Mouse (Mus musculus) lung, embryonic 14.5 days (tissue): ENCODE results near the gene Sugct. TPM values are rescaled to one million over a fixed set of nuclear protein-coding genes. Genes with fewer than 3 reads are reported as not detected.
"Not testable (repeated sequence)": the region's sequence is repeated elsewhere in the genome, so short reads cannot be mapped to it uniquely, and the experiment has no call there.

Experiments used
- ATAC-seq: fragments of 200-750 bp; cut with Nextera tagmentation; 2 replicates; pipeline ENCODE4 v1.8.0; 2017; ENCODE audit warnings: mild to moderate bottlenecking, moderate TSS enrichment, moderate library complexity; ENCODE audit not compliant: insufficient read depth
- DNase-seq: peaks from one replicate; pipeline ENCODE4 v3.0.0-alpha.2; 2015
- H3K27ac ChIP-seq: fragments of 300-500 bp; sonication (generic); 2 replicates; pipeline ENCODE4 v1.5.1; 2014; ENCODE audit warnings: low read depth, mild to moderate bottlenecking, moderate library complexity
- H3K27me3 ChIP-seq: fragments of 300-500 bp; sonication (generic); 2 replicates; pipeline ENCODE4 v1.6.1; 2014; ENCODE audit warnings: low read length, control low read depth; ENCODE audit not compliant: insufficient read depth
- H3K36me3 ChIP-seq: fragments of 300-500 bp; sonication (generic); 2 replicates; pipeline ENCODE4 v1.6.1; 2014; ENCODE audit warnings: control low read depth; ENCODE audit not compliant: insufficient read depth
- H3K4me1 ChIP-seq: fragments of 300-500 bp; sonication (generic); 2 replicates; pipeline ENCODE4 v1.6.1; 2014; ENCODE audit warnings: antibody characterized with exemption, control low read depth; ENCODE audit not compliant: insufficient read depth
- H3K4me2 ChIP-seq: fragments of 300-500 bp; sonication (generic); 2 replicates; pipeline ENCODE4 v1.6.1; 2014; ENCODE audit warnings: mild to moderate bottlenecking
- H3K4me3 ChIP-seq: fragments of 300-500 bp; sonication (generic); 2 replicates; pipeline ENCODE4 v1.5.1; 2014; ENCODE audit warnings: low read depth, low read length
- H3K9ac ChIP-seq: fragments of 300-500 bp; sonication (generic); 2 replicates; pipeline ENCODE4 v1.6.1; 2014
- H3K9me3 ChIP-seq: fragments of 300-500 bp; sonication (generic); 2 replicates; pipeline ENCODE4 v1.6.1; 2016; ENCODE audit warnings: low read depth, low read length, control low read depth
- CTCF ChIP-seq: IDR thresholded peaks from 2 replicates; pipeline ENCODE4 v1.5.1; 2016; ENCODE audit warnings: antibody characterized with exemption, low read depth
- WGBS: fragments of 180-500 bp; shearing (Covaris S2); extraction: QIAGEN DNeasy Blood & Tissue Kit; methylation state at CpG from one replicate; pipeline ENCODE4 v1.1.7; 2014; 5-methylcytosine and 5-hydroxymethylcytosine counted together
- polyA plus RNA-seq: library from polyadenylated mRNA; unstranded; fragments of >200 nt; fragmentation: Nextera tagmentation; extraction: Ambion mirVana; gene quantifications from 2 replicates; pipeline ENCODE4 v1.2.1, GENCODE M21; 2014

Sugct gene
- polyA plus RNA-seq, 1 experiment from 2014 or later = 3.0 TPM

- DNase-seq (no peak), ATAC-seq (no peak)
- no peak overlapping the region for H3K4me3 ChIP-seq
- TF ChIP-seq CTCF = no peak
- H3K9ac ChIP-seq = no peak overlapping the region
- H3K9me3 ChIP-seq = no peaks in the 10 kb centered on the region
- H3K36me3 ChIP-seq = no peaks in the 10 kb centered on the region
- no peaks in the 10 kb centered on the region for H3K27me3 ChIP-seq
- H3K4me2 ChIP-seq = no peak overlapping the region
- H3K4me1 ChIP-seq = no peaks in the 10 kb centered on the region
- WGBS = 46% methylated on average over 4 of the region's 4 CpGs
- H3K27ac ChIP-seq = no peak overlapping the region
Measured at GRCm38 (mm10) chr13:17534469-17534868, 160.9 kb downstream of the Sugct start.

DNA sequence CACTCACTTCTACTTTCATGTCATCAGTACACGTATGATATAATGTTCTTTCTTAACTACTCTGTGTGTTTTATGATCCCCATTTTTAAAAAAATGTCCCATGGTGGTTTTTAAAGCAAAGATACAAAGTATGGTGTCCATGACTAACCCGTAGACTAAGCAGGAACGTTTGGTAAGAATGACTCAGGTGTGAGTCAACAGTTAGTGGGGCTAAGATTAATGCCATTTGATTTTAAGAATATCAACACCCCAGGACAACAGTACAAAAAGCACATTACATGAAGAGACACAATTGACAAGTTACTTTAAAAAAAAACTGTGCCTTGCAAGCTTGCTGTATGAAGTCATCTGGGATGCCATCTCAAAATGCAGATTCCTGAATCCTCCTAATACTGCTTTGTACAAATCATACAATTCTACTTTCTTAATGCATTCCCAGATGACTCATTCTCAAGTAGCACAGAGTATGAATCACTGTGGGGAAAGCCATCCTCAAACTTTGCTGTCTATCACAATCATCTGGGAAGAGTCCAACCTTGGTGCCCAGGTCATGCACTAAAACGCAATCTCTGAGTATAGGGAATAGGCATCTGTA, 184.1 kb downstream of the Sugct start:
- Histone ChIP-seq H3K4me2 (no peak overlapping the region), H3K27me3 (no peaks in the 10 kb centered on the region), H3K4me3 (no peak overlapping the region), H3K9me3 (no peaks in the 10 kb centered on the region), H3K9ac (no peak overlapping the region), H3K4me1 (no peaks in the 10 kb centered on the region), H3K36me3 (no peaks in the 10 kb centered on the region), H3K27ac (no peak overlapping the region)
- ATAC-seq = no peak
- 73% methylated on average over 4 of the region's 4 CpGs for WGBS
- TF ChIP-seq CTCF = no peak
- DNase-seq = no peak

GRCm38 (mm10) chr13:17494936-17495335, 200.4 kb downstream of the Sugct start:
- 46% methylated on average over 1 of the region's 1 CpGs for WGBS
- no peak overlapping the region for H3K4me3 ChIP-seq
- H3K9me3 ChIP-seq = no peaks in the 10 kb centered on the region
- no peak for DNase-seq
- no peak for TF ChIP-seq CTCF
- no peak overlapping the region for H3K9ac ChIP-seq
- H3K27ac ChIP-seq = no peak overlapping the region
- H3K27me3 ChIP-seq = no peaks in the 10 kb centered on the region
- H3K4me1 ChIP-seq = no peaks in the 10 kb centered on the region
- no peaks in the 10 kb centered on the region for H3K36me3 ChIP-seq
- no peak for ATAC-seq
- H3K4me2 ChIP-seq = no peak overlapping the region

DNA sequence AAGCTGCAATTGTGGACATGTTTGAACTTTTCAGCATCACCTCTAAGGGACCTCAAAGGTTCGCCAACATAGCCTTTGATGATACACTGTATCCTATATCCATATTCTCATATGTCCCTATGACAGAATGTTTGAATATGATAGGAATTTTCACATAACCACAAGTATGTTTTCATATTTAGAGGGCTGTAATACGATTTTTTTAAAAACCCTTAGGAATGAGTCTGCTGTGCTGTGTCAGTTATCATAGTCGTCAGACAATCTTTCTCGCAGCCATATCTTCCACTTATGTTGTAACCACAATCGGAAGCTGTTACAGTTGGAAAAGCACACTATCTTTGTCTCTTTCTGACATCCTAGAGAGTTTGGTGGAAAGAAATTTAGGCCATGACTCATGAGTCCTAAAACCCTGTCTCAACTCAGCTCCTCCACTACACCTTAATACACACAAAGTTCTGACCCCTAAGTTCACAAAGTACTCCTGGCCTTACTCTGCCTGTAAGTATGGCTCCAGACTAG, 201.2 kb downstream of the Sugct start:
- H3K9ac ChIP-seq = no peak overlapping the region
- no peaks in the 10 kb centered on the region for H3K9me3 ChIP-seq
- ATAC-seq (no peak), DNase-seq (no peak)
- H3K36me3 ChIP-seq = no peaks in the 10 kb centered on the region
- H3K4me1 ChIP-seq = no peaks in the 10 kb centered on the region
- no peak overlapping the region for H3K27ac ChIP-seq
- no peaks in the 10 kb centered on the region for H3K27me3 ChIP-seq
- WGBS = 48% methylated on average over 5 of the region's 5 CpGs
- no peak overlapping the region for H3K4me2 ChIP-seq
- TF ChIP-seq CTCF = no peak
- H3K4me3 ChIP-seq = no peak overlapping the region

GRCm38 (mm10) chr13:17457981-17458380, 237.4 kb downstream of the Sugct start:
- H3K9ac ChIP-seq = not testable (repeated sequence)
- 41% methylated on average over 1 of the region's 1 CpGs for WGBS

GRCm38 (mm10) chr13:17432139-17432916, 263.0 kb downstream of the Sugct start:
- TF ChIP-seq CTCF = peak; percentile 75
- ATAC-seq = peak; percentile 65; the same call in 1 of the 2 replicates

More at GRCm38 (mm10) chr13:17457981-17458380, 237.4 kb downstream of the Sugct start:
- H3K27ac ChIP-seq, ATAC-seq, H3K4me1 ChIP-seq, H3K4me2 ChIP-seq, H3K9me3 ChIP-seq, DNase-seq, H3K27me3 ChIP-seq, H3K36me3 ChIP-seq, H3K4me3 ChIP-seq: not testable (repeated sequence)

GRCm38 (mm10) chr13:17421875-17422274, 273.5 kb downstream of the Sugct start:
- Histone ChIP-seq H3K27me3 (no peaks in the 10 kb centered on the region), H3K9ac (no peak overlapping the region), H3K36me3 (no peaks in the 10 kb centered on the region), H3K9me3 (no peaks in the 10 kb centered on the region; the same call in 1 of the 2 replicates), H3K4me1 (no peaks in the 10 kb centered on the region), H3K4me3 (no peak overlapping the region), H3K4me2 (no peak overlapping the region), H3K27ac (no peak overlapping the region)
- ATAC-seq (no peak), DNase-seq (no peak)
- 38% methylated on average over 6 of the region's 6 CpGs for WGBS
- TF ChIP-seq CTCF = no peak

More at GRCm38 (mm10) chr13:17432139-17432916, 263.0 kb downstream of the Sugct start:
- Histone ChIP-seq H3K27me3 (no peaks in the 10 kb centered on the region), H3K9me3 (no peaks in the 10 kb centered on the region), H3K9ac (no peak overlapping the region), H3K36me3 (no peaks in the 10 kb centered on the region), H3K4me2 (no peak overlapping the region), H3K4me3 (no peak overlapping the region), H3K27ac (no peak overlapping the region), H3K4me1 (no peaks in the 10 kb centered on the region)
- 40% methylated on average over 7 of the region's 7 CpGs for WGBS
- DNase-seq = peak; percentile 89
